8 mouse cellular contexts compared by ENCODE assay signal in genomic region chr1:171271196-171271595, GRCm38 (mm10). TPM values are rescaled to one million over a fixed set of nuclear protein-coding genes. Genes with fewer than 3 reads are reported as not detected.
DNase-seq lines count a peak whose midpoint lies in the region; ATAC-seq and TF ChIP-seq lines count a peak whose summit lies in the region.

No protein-coding gene starts in this region.

- TF ChIP-seq CTCF in thymus, adult 2 months (IDR thresholded peaks at IDR 0.05; ENCODE audit: borderline replicate concordance, control insufficient read depth, extremely low read depth, insufficient read depth, low read length, poor library complexity): no peak

- H3K4me1 ChIP-seq in heart, embryonic 15.5 days (replicated peaks): peaks cover 12% of the 10 kb centered on the region
- H3K4me1 ChIP-seq in intestine, embryonic 15.5 days (replicated peaks): peaks cover 4% of the 10 kb centered on the region
- peaks cover 14% of the 10 kb centered on the region for H3K4me1 ChIP-seq in midbrain, embryonic 14.5 days (ENCODE audit: control insufficient read depth, insufficient read depth, low read length)
- peaks cover 13% of the 10 kb centered on the region for H3K4me1 ChIP-seq in thymus, adult 2 months (replicated peaks; ENCODE audit: control insufficient read depth, insufficient read depth, low read length)

- H3K27me3 ChIP-seq in heart, embryonic 15.5 days: no peaks in the 10 kb centered on the region
- H3K27me3 ChIP-seq in intestine, embryonic 15.5 days (replicated peaks): no peaks in the 10 kb centered on the region
- H3K27me3 ChIP-seq in midbrain, embryonic 14.5 days (ENCODE audit: control insufficient read depth, insufficient read depth, low read length): no peaks in the 10 kb centered on the region
- H3K27me3 ChIP-seq in thymus, adult 2 months (ENCODE audit: control insufficient read depth, insufficient read depth, low read length): no peaks in the 10 kb centered on the region

- no peaks in the 10 kb centered on the region for H3K9me3 ChIP-seq in heart, embryonic 15.5 days (replicated peaks)
- H3K9me3 ChIP-seq in intestine, embryonic 15.5 days: no peaks in the 10 kb centered on the region
- no peaks in the 10 kb centered on the region for H3K9me3 ChIP-seq in midbrain, embryonic 14.5 days (ENCODE audit: control insufficient read depth, low read length)

- 0 out of 2 replicates have a peak overlapping the region, but pooled peaks have one; percentile 72 for H3K27ac ChIP-seq in heart, embryonic 15.5 days
- no peak overlapping the region for H3K27ac ChIP-seq in intestine, embryonic 15.5 days
- H3K27ac ChIP-seq in midbrain, embryonic 14.5 days (replicated peaks; ENCODE audit: low read depth, low read length): no peak overlapping the region
- no peak overlapping the region for H3K27ac ChIP-seq in thymus, adult 2 months (ENCODE audit: control insufficient read depth, insufficient read depth, low read length)

- peak overlapping the region; percentile 83 for H3K4me2 ChIP-seq in heart, embryonic 15.5 days
- H3K4me2 ChIP-seq in intestine, embryonic 15.5 days (replicated peaks): peak overlapping the region; percentile 93
- H3K4me2 ChIP-seq in midbrain, embryonic 14.5 days (ENCODE audit: low read length): peak overlapping the region; percentile 83

- H3K4me3 ChIP-seq in heart, embryonic 15.5 days: peak overlapping the region; percentile 89
- peak overlapping the region; percentile 84 for H3K4me3 ChIP-seq in intestine, embryonic 15.5 days (replicated peaks)
- H3K4me3 ChIP-seq in midbrain, embryonic 14.5 days (replicated peaks; ENCODE audit: low read depth, low read length): peak overlapping the region; percentile 68
- H3K4me3 ChIP-seq in thymus, adult 2 months (ENCODE audit: control insufficient read depth, insufficient read depth, low read length): no peak overlapping the region

- no peak for DNase-seq in heart, adult 9 months (ENCODE audit: low spot score in 2 of 2)
- peak; percentile 76 for DNase-seq in c-Kit-positive CD71-positive TER-119-negative erythroid progenitor cells, embryonic 14.5 days (ENCODE audit: low read depth)
- DNase-seq in midbrain, embryonic 14.5 days: no peak
- no peak for DNase-seq in gastrocnemius, adult 18-20 months (ENCODE audit: low spot score)
- no peak for DNase-seq in right cerebral cortex, postnatal 4 days
- DNase-seq in thymus, adult 2 months: no peak

- TF ChIP-seq POLR2A in thymus, adult 2 months (IDR thresholded peaks at IDR 0.05; ENCODE audit: control insufficient read depth, extremely low read depth, insufficient read depth, low read length, poor library complexity): no peak

- peak overlapping the region; percentile 83 for H3K9ac ChIP-seq in heart, embryonic 15.5 days
- H3K9ac ChIP-seq in intestine, embryonic 15.5 days: peak overlapping the region; percentile 73
- peak overlapping the region; percentile 74; the same call in 1 of the 2 replicates for H3K9ac ChIP-seq in midbrain, embryonic 14.5 days (replicated peaks; ENCODE audit: low read length)

- 35% methylated on average over 9 of the region's 9 CpGs for WGBS in heart, embryonic 15.5 days
- 43% methylated on average over 9 of the region's 9 CpGs for WGBS in intestine, embryonic 15.5 days
- WGBS in midbrain, embryonic 14.5 days: 63% methylated on average over 9 of the region's 9 CpGs
- WGBS in thymus, adult 2 months: 70% methylated on average over 9 of the region's 9 CpGs

- peaks cover 38% of the 10 kb centered on the region for H3K36me3 ChIP-seq in heart, embryonic 15.5 days
- H3K36me3 ChIP-seq in intestine, embryonic 15.5 days: peaks cover 25% of the 10 kb centered on the region
- H3K36me3 ChIP-seq in midbrain, embryonic 14.5 days (ENCODE audit: control insufficient read depth, insufficient read depth, low read length): peaks cover 42% of the 10 kb centered on the region
- H3K36me3 ChIP-seq in thymus, adult 2 months (ENCODE audit: control insufficient read depth, insufficient read depth, low read length): peaks cover 25% of the 10 kb centered on the region

- ATAC-seq in heart, embryonic 15.5 days (replicated peaks; ENCODE audit: insufficient number of reproducible peaks, insufficient read depth, low FRiP score, low read depth): no peak
- ATAC-seq in intestine, embryonic 15.5 days: no peak
- ATAC-seq in midbrain, embryonic 14.5 days (ENCODE audit: low FRiP score, low TSS enrichment): no peak

RNA-seq across cellular contexts. Expression of gene B4galt3, which starts 1.1 kb away (rescaled TPM):
- 44.4 and 56.4 TPM in 2 replicates for polyA plus RNA-seq in heart, embryonic 15.5 days (2015; fragmentation: Nextera tagmentation; extraction: Ambion mirVana)
- 54.2 and 54.5 TPM in 2 replicates for polyA plus RNA-seq in intestine, embryonic 15.5 days (2015; fragmentation: Nextera tagmentation; extraction: Ambion mirVana)
- polyA plus RNA-seq in midbrain, embryonic 14.5 days (2014; fragmentation: Nextera tagmentation; extraction: Ambion mirVana): 101 and 105 TPM in 2 replicates
- total RNA-seq in gastrocnemius, adult 18-20 months (2021): 10 to 100 TPM; 12.0 to 13.0 TPM
- 97.0 and 98.9 TPM in 2 replicates for polyA plus RNA-seq in thymus, adult 2 months (2012; rRNA removed)

RNA-seq across cellular contexts. Expression of gene Ppox, which starts 9.8 kb away (rescaled TPM):
- polyA plus RNA-seq in heart, embryonic 15.5 days (2015; fragmentation: Nextera tagmentation; extraction: Ambion mirVana): 32.7 and 47.2 TPM in 2 replicates
- polyA plus RNA-seq in intestine, embryonic 15.5 days (2015; fragmentation: Nextera tagmentation; extraction: Ambion mirVana): 38.7 and 40.9 TPM in 2 replicates
- polyA plus RNA-seq in midbrain, embryonic 14.5 days (2014; fragmentation: Nextera tagmentation; extraction: Ambion mirVana): 43.2 and 46.8 TPM in 2 replicates
- 1 to 10 TPM; 7.8 to 7.9 TPM for total RNA-seq in gastrocnemius, adult 18-20 months (2021)
- 71.5 and 78.5 TPM in 2 replicates for polyA plus RNA-seq in thymus, adult 2 months (2012; rRNA removed)

RNA-seq across cellular contexts. Expression of gene Usp21, which starts 16.6 kb away (rescaled TPM):
- 44.9 and 55.6 TPM in 2 replicates for polyA plus RNA-seq in heart, embryonic 15.5 days (2015; fragmentation: Nextera tagmentation; extraction: Ambion mirVana)
- 56.0 and 57.2 TPM in 2 replicates for polyA plus RNA-seq in intestine, embryonic 15.5 days (2015; fragmentation: Nextera tagmentation; extraction: Ambion mirVana)
- polyA plus RNA-seq in midbrain, embryonic 14.5 days (2014; fragmentation: Nextera tagmentation; extraction: Ambion mirVana): 92.6 and 98.9 TPM in 2 replicates
- 10 to 100 TPM; 15.1 to 19.3 TPM for total RNA-seq in gastrocnemius, adult 18-20 months (2021)
- 77.0 and 79.1 TPM in 2 replicates for polyA plus RNA-seq in thymus, adult 2 months (2012; rRNA removed)

RNA-seq across cellular contexts. Expression of gene Ndufs2, which starts 20.0 kb away (rescaled TPM):
- 514 and 535 TPM in 2 replicates for polyA plus RNA-seq in heart, embryonic 15.5 days (2015; fragmentation: Nextera tagmentation; extraction: Ambion mirVana)
- polyA plus RNA-seq in intestine, embryonic 15.5 days (2015; fragmentation: Nextera tagmentation; extraction: Ambion mirVana): 304 and 326 TPM in 2 replicates
- 185 and 220 TPM in 2 replicates for polyA plus RNA-seq in midbrain, embryonic 14.5 days (2014; fragmentation: Nextera tagmentation; extraction: Ambion mirVana)
- total RNA-seq in gastrocnemius, adult 18-20 months (2021): 100 to 1,000 TPM; 804 to 821 TPM
- 131 and 154 TPM in 2 replicates for polyA plus RNA-seq in thymus, adult 2 months (2012; rRNA removed)

RNA-seq across cellular contexts. Expression of gene Adamts4, which starts 21.0 kb away (rescaled TPM):
- polyA plus RNA-seq in heart, embryonic 15.5 days (2015; fragmentation: Nextera tagmentation; extraction: Ambion mirVana): 5.2 and 6.0 TPM in 2 replicates
- polyA plus RNA-seq in intestine, embryonic 15.5 days (2015; fragmentation: Nextera tagmentation; extraction: Ambion mirVana): 6.3 and 6.8 TPM in 2 replicates
- polyA plus RNA-seq in midbrain, embryonic 14.5 days (2014; fragmentation: Nextera tagmentation; extraction: Ambion mirVana): 3.3 and 4.1 TPM in 2 replicates
- total RNA-seq in gastrocnemius, adult 18-20 months (2021): under 1 TPM; 0.48 to 0.90 TPM
- 0.73 and 0.90 TPM in 2 replicates for polyA plus RNA-seq in thymus, adult 2 months (2012; rRNA removed)
